ENCODE assay signal across 8 mouse cellular contexts in the genomic region with DNA sequence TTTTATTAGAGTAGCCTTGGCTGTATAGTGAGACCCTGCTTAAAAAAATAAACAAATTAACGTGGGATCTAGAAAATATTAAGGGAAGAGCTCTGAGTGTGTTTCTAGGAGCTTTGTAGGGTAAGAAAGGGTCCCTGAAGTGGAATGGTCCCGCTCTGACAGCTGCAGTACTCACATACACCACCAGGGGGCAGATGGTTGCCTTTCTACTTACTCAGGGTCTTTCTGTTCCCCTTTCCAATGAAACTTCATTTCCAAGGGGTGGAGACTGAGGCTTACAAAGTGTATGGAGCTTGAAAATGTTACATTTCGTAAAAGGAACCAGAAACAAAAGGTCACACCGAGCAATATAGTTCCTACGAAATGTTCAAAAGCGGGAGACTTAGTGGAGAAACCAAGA. TPM values are rescaled to one million over a fixed set of nuclear protein-coding genes. Genes with fewer than 3 reads are reported as not detected.
DNase-seq lines count a peak whose midpoint lies in the region; TF ChIP-seq lines count a peak whose summit lies in the region.

No protein-coding gene starts in this region.

- H3K27me3 ChIP-seq in kidney, adult 2 months (replicated peaks; ENCODE audit: control insufficient read depth, insufficient read depth, low read length): no peaks in the 10 kb centered on the region

- TF ChIP-seq POLR2A in embryonic fibroblast, embryonic 13.5 days (IDR thresholded peaks at IDR 0.05; ENCODE audit: low read depth, low read length): no peak
- TF ChIP-seq POLR2A in kidney, adult 2 months (IDR thresholded peaks at IDR 0.05; ENCODE audit: low read depth, low read length): no peak

- H3K4me3 ChIP-seq in embryonic fibroblast, embryonic 13.5 days (ENCODE audit: insufficient read depth, low read length): no peak overlapping the region
- H3K4me3 ChIP-seq in kidney, adult 2 months (ENCODE audit: insufficient read depth, low read depth, low read length): no peak overlapping the region

- H3K36me3 ChIP-seq in kidney, adult 2 months (ENCODE audit: control insufficient read depth, insufficient read depth, low read length): no peaks in the 10 kb centered on the region

- 10% methylated on average over 6 of the region's 6 CpGs for WGBS in kidney, adult 2 months

- peak; percentile 87 for DNase-seq in layer of hippocampus, adult 11-12 months (ENCODE audit: low spot score)
- DNase-seq in layer of hippocampus, adult 9-11 months: no peak
- DNase-seq in adrenal gland, postnatal 25 days: peak; percentile 76
- DNase-seq in kidney, adult 2 months: peak; percentile 82
- DNase-seq in liver: peak; percentile 72
- peak; percentile 74 for DNase-seq in ovary, postnatal 14 days (ENCODE audit: low spot score)
- DNase-seq in thymus, postnatal 36 days: peak; percentile 52 to 69

- TF ChIP-seq CTCF in embryonic fibroblast, embryonic 13.5 days (IDR thresholded peaks at IDR 0.05; ENCODE audit: borderline replicate concordance, insufficient read depth, low read length): peak; percentile 55; the same call in 1 of the 2 replicates
- TF ChIP-seq CTCF in kidney, adult 2 months (conservative IDR thresholded peaks at IDR 0.05; ENCODE audit: insufficient read depth, insufficient read length, low read depth, low read length): peak; percentile 74

- H3K27ac ChIP-seq in embryonic fibroblast, embryonic 13.5 days (ENCODE audit: insufficient read depth, low read length): no peak overlapping the region
- H3K27ac ChIP-seq in kidney, adult 2 months (ENCODE audit: insufficient read depth, low read depth, low read length): no peak overlapping the region

- H3K4me1 ChIP-seq in embryonic fibroblast, embryonic 13.5 days (ENCODE audit: control insufficient read depth, insufficient read depth, low read length): peaks cover 4% of the 10 kb centered on the region; the same call in 1 of the 2 replicates
- no peaks in the 10 kb centered on the region for H3K4me1 ChIP-seq in kidney, adult 2 months (ENCODE audit: control insufficient read depth, insufficient read depth, low read length)

RNA-seq across cellular contexts. Expression of gene Exoc3l2, which starts 1.6 kb away (rescaled TPM):
- 31.9 and 38.0 TPM in 2 replicates for total RNA-seq in adrenal gland, postnatal 25 days (2021)
- polyA plus RNA-seq in embryonic fibroblast, embryonic 13.5 days (2011; ENCODE audit: insufficient read length, low read depth, missing spikeins): not detected in 2 replicates
- 41.6 and 46.6 TPM in 2 replicates for polyA plus RNA-seq in kidney, adult 2 months (2012; rRNA removed)

RNA-seq across cellular contexts. Expression of gene Mark4, which starts 2.9 kb away (rescaled TPM):
- 56.0 and 69.2 TPM in 2 replicates for total RNA-seq in adrenal gland, postnatal 25 days (2021)
- polyA plus RNA-seq in embryonic fibroblast, embryonic 13.5 days (2011; ENCODE audit: insufficient read length, low read depth, missing spikeins): 27.4 and 29.1 TPM in 2 replicates
- polyA plus RNA-seq in kidney, adult 2 months (2012; rRNA removed): 16.1 and 18.2 TPM in 2 replicates

RNA-seq across cellular contexts. Expression of gene Bloc1s3, which starts 46.7 kb away (rescaled TPM):
- 13.0 and 15.9 TPM in 2 replicates for total RNA-seq in adrenal gland, postnatal 25 days (2021)
- polyA plus RNA-seq in embryonic fibroblast, embryonic 13.5 days (2011; ENCODE audit: insufficient read length, low read depth, missing spikeins): 5.9 and 6.1 TPM in 2 replicates
- 8.6 and 10.3 TPM in 2 replicates for polyA plus RNA-seq in kidney, adult 2 months (2012; rRNA removed)

RNA-seq across cellular contexts. Expression of gene Trappc6a, which starts 46.7 kb away (rescaled TPM):
- total RNA-seq in adrenal gland, postnatal 25 days (2021): 76.5 and 92.1 TPM in 2 replicates
- polyA plus RNA-seq in embryonic fibroblast, embryonic 13.5 days (2011; ENCODE audit: insufficient read length, low read depth, missing spikeins): 15.2 and 23.4 TPM in 2 replicates
- 62.3 and 74.6 TPM in 2 replicates for polyA plus RNA-seq in kidney, adult 2 months (2012; rRNA removed)

RNA-seq across cellular contexts. Expression of gene Nkpd1, which starts 56.1 kb away (rescaled TPM):
- total RNA-seq in adrenal gland, postnatal 25 days (2021): not detected in 2 replicates
- polyA plus RNA-seq in embryonic fibroblast, embryonic 13.5 days (2011; ENCODE audit: insufficient read length, low read depth, missing spikeins): not detected in 2 replicates
- polyA plus RNA-seq in kidney, adult 2 months (2012; rRNA removed): 0.11 and 0.16 TPM in 2 replicates

Comparison
In these comparisons a context has a peak if more than half of its experiments do, and no peak if none do; other contexts are left out.
1. RNA of gene Exoc3l2, which starts 1.6 kb away (polyA plus RNA-seq): 41.6 to 46.6 TPM in kidney, adult 2 months; not detected in embryonic fibroblast, embryonic 13.5 days; every median in the first group is over 10 times any median in the second.